Mouse (Mus musculus) telencephalon, adult 2 months (tissue): ENCODE data around the gene Btbd35f7.
"Not testable (repeated sequence)": the region's sequence is repeated elsewhere in the genome, so short reads cannot be mapped to it uniquely, and the experiment has no call there.

Source experiments
- DNase-seq: peaks from one replicate; pipeline ENCODE4 v3.0.0-alpha.2; 2011; ENCODE audit warnings: low read depth, low spot score

Gene Btbd35f7

GRCm38 (mm10) chrX:5668767-5669166, at the start of gene Btbd35f7:
Gene Btbd35f7 (plus strand): TSS chrX:5669067.
- not testable (repeated sequence) for DNase-seq
